Mouse (Mus musculus) spleen, adult 2 months (tissue): ENCODE measurements around the gene Ap5b1. TPM values are rescaled to one million over a fixed set of nuclear protein-coding genes. Genes with fewer than 3 reads are reported as not detected.

ENCODE experiments used
- DNase-seq, 2 experiments: peaks; one replicate each; pipeline versions ENCODE4 v3.0.0 to v3.0.0-alpha.2; 2012 to 2021; ENCODE audit warnings: low spot score in 2 of 2, low read depth in 1 of 2
- H3K27ac ChIP-seq: fragments of 200-500 bp; 2 replicates; pipeline ENCODE4 v1.5.1; 2012; ENCODE audit warnings: low read length, inconsistent platforms; ENCODE audit not compliant: insufficient read depth
- H3K27me3 ChIP-seq: fragments of 200-500 bp; 2 replicates; pipeline ENCODE4 v1.6.1; 2012; ENCODE audit warnings: mild to moderate bottlenecking, moderate library complexity, low read length, inconsistent platforms; ENCODE audit not compliant: control insufficient read depth, insufficient read depth
- H3K36me3 ChIP-seq: fragments of 200-500 bp; 2 replicates; pipeline ENCODE4 v1.6.1; 2012; ENCODE audit warnings: mild to moderate bottlenecking, low read length, inconsistent platforms; ENCODE audit not compliant: control insufficient read depth, insufficient read depth
- H3K4me1 ChIP-seq: fragments of 200-500 bp; 2 replicates; pipeline ENCODE4 v1.6.1; 2011; ENCODE audit warnings: inconsistent platforms; ENCODE audit not compliant: control insufficient read depth, insufficient read depth, insufficient read length
- H3K4me3 ChIP-seq: fragments of 200-500 bp; 2 replicates; pipeline ENCODE4 v1.5.1; 2011; ENCODE audit warnings: mild to moderate bottlenecking, inconsistent platforms; ENCODE audit not compliant: insufficient read depth, insufficient read length; ENCODE audit errors: extremely low read depth
- CTCF ChIP-seq: fragments of 200-500 bp; IDR thresholded peaks from 2 replicates; pipeline ENCODE4 v1.5.1; 2011; ENCODE audit warnings: mild to moderate bottlenecking, inconsistent platforms; ENCODE audit not compliant: insufficient read depth, insufficient read length, insufficient replicate concordance; ENCODE audit errors: extremely low read depth
- POLR2A ChIP-seq: fragments of 200-500 bp; IDR thresholded peaks from 2 replicates; pipeline ENCODE4 v1.6.1; 2011; ENCODE audit warnings: low read depth, low read length, inconsistent platforms
- WGBS: fragments of 180-500 bp; shearing (Covaris S2); methylation state at CpG from one replicate; pipeline ENCODE4 v1.1.7; 2018; 5-methylcytosine and 5-hydroxymethylcytosine counted together
- polyA plus RNA-seq: library from polyadenylated mRNA; depleted of rRNA; stranded (reverse); fragments of >200 nt; gene quantifications from 2 replicates; pipeline ENCODE4 v1.2.3, GENCODE M21; 2012; rRNA removed

The Ap5b1 gene
- 18.6 and 25.0 TPM in 2 replicates for polyA plus RNA-seq

DNA sequence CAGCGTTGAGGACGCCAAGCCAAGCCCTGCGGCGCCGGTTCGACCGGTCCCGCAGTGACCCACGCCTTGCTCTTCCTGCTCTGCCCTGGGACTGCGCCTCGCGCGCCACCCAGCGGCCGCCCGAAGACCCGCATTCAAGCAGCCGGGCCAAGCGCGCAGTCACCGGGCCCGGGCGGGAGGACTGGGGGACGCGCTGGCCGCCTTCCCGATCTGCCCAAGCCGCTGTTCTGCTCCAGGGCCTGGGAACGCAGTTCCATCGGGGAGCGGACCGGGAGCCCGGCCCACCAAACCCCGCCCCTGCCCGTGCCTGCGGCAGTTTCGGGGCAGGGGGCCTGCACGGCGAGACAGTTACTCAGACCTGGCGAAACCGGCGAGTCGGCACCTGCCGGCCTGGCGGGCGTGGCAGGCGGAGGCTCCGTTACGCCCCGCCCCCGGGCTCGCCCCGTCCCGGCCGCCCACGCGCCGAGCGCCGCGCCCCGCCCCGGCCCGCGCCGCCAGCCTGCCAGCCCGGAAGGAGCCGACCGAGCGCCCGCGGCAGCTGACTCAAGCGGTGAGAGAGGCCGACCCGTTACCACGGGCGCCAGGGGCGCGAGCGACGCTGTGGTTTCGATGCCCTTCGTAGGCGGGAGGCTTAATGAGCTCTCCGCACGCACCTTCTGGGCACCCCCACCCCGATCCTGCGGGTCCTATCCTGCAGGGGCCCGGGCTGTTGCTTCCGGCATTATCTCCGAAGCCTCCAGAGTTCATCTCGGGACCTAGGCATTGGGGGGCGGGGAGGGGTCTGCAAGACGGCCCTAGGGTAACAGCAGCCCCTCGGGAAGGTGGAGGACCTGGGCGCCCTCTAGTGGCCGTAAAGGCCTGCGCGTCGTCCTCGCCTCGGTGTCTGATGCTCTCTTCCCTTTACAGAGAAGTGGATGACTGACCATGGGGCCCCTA, at the start of gene Ap5b1:
Gene Ap5b1, plus strand, starts transcription at position 492 of the 936 bp plus-strand sequence.
- H3K27ac ChIP-seq = peak within 1 kb of the TSS; percentile 94
- TF ChIP-seq POLR2A (peak; percentile 17; the same call in 1 of the 2 replicates), CTCF (peak; percentile 97)
- 0 out of 2 replicates have a peak, but pooled peaks cover 2% of the 10 kb centered on the region for H3K27me3 ChIP-seq
- DNase-seq = peak; percentile 68 to 89
- peaks cover 21% of the 10 kb centered on the region for H3K36me3 ChIP-seq
- 1% methylated on average over 101 of the region's 102 CpGs for WGBS
- H3K4me3 ChIP-seq = peak within 1 kb of the TSS; percentile 92
- peaks cover 30% of the 10 kb centered on the region for H3K4me1 ChIP-seq

GRCm38 (mm10) chr19:5518721-5519120, 49.1 kb upstream of the Ap5b1 start:
- Histone ChIP-seq H3K4me1 (no peaks in the 10 kb centered on the region), H3K4me3 (no peak overlapping the region), H3K27ac (no peak overlapping the region), H3K36me3 (no peaks in the 10 kb centered on the region), H3K27me3 (no peaks in the 10 kb centered on the region)
- WGBS = 92% methylated on average over 3 of the region's 3 CpGs
- DNase-seq = no peak
- TF ChIP-seq POLR2A = no peak
- no peak for TF ChIP-seq CTCF

- DNase-seq = no peak
- H3K27me3 ChIP-seq = no peaks in the 10 kb centered on the region
- WGBS = 81% methylated on average over 5 of the region's 5 CpGs
- peaks cover 5% of the 10 kb centered on the region; the same call in 1 of the 2 replicates for H3K4me1 ChIP-seq
- TF ChIP-seq POLR2A = no peak
- TF ChIP-seq CTCF = no peak
- no peaks in the 10 kb centered on the region for H3K36me3 ChIP-seq
- no peak overlapping the region for H3K4me3 ChIP-seq
- H3K27ac ChIP-seq = no peak overlapping the region
Measured at GRCm38 (mm10) chr19:5525204-5525603, 42.6 kb upstream of the Ap5b1 start.

DNA sequence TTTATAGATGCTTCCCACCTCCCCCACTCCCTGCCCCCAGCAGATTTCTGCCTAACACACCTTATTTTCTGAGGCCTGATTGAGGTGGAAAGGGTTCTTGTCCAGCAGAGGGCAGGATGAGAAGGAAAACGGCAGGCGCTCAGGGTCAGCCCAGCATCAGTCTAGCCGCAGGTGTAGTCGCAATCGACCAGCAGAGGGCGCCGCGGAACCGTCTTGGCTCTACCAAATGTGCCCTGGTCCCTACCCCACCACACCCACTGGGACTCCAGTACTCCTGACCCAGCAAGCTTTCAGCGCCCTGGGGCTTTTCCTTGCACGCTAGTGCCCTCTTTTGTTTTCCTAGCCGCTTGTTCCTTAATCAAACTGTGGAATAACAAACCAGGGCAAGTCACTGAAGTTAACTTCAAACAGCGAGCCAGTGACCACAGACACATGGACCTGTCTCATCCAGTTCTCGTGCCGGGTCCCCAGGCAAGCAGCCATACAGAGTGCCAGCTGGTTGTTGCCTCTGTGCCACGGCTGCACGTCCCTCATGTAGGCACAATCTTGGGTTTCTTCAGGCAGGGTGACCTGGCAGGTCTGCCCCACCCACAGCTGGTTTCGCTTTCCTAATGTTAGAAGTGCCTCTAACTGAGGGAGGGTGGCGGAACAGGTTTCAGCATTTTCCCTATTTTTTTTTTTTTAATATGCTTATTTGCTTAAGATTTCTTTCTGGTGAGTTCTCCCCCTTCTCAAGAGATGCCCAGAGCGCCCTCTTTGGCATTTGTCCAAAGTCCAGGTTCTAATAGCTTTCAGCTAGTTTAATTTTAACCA, 38.3 kb upstream of the Ap5b1 start:
- DNase-seq = peak; percentile 78 to 94
- WGBS = 19% methylated on average over 20 of the region's 20 CpGs
- peaks cover 5% of the 10 kb centered on the region; the same call in 1 of the 2 replicates for H3K4me1 ChIP-seq
- H3K27ac ChIP-seq = 0 out of 2 replicates have a peak overlapping the region, but pooled peaks have one; percentile 18
- no peaks in the 10 kb centered on the region for H3K36me3 ChIP-seq
- no peaks in the 10 kb centered on the region for H3K27me3 ChIP-seq
- TF ChIP-seq CTCF = peak; percentile 100
- no peak for TF ChIP-seq POLR2A
- H3K4me3 ChIP-seq = peak overlapping the region; percentile 40; the same call in 1 of the 2 replicates

DNA sequence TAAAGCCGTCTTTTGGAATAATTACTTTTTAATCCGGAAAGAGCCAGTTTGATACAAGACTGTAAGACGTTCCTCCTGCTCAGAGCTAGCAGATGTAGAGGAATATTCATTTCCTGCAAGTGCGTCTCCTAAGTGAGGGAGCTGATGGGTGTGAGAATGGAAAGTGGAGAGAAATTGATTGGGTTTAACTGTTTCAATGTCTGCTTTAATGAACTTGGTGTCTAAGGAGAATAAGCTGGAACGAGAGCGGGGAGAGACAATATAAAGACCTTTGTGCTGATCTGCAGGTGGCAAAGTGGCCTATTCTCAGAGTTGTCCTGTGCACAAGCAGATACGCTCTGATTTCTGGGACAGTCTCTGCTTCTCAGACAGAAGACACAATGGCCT, 37.7 kb upstream of the Ap5b1 start:
- no peak for DNase-seq
- WGBS = 86% methylated on average over 7 of the region's 7 CpGs
- Histone ChIP-seq H3K36me3 (no peaks in the 10 kb centered on the region), H3K27ac (no peak overlapping the region), H3K27me3 (no peaks in the 10 kb centered on the region), H3K4me1 (peaks cover 5% of the 10 kb centered on the region; the same call in 1 of the 2 replicates), H3K4me3 (no peak overlapping the region)
- TF ChIP-seq POLR2A = no peak
- TF ChIP-seq CTCF = no peak

DNA sequence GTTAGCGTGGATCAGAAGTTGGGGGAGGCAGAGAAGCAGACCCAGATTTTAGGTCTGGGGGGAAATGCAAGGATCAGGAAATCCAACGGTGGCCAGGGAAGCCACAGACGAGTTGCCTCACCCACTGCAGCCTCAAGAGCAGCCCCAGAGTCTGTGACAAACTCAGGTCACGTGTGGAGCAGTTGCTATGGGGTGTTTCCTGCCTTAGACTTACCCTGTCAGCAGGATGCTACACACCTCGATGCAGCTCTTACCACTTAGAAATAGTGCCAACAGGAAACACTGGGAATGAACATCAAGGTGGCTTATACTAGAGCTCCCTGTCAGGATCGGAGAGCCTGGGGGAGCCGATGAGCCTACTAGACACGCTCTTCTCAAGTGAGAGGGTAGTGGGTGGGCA, 35.3 kb upstream of the Ap5b1 start:
- WGBS = 60% methylated on average over 8 of the region's 8 CpGs
- DNase-seq = no peak
- no peaks in the 10 kb centered on the region for H3K27me3 ChIP-seq
- TF ChIP-seq POLR2A (no peak), CTCF (no peak)
- peaks cover 5% of the 10 kb centered on the region; the same call in 1 of the 2 replicates for H3K4me1 ChIP-seq
- H3K4me3 ChIP-seq = no peak overlapping the region
- H3K27ac ChIP-seq = no peak overlapping the region
- no peaks in the 10 kb centered on the region for H3K36me3 ChIP-seq
